Mouse (Mus musculus) frontal cortex, adult (tissue): ENCODE measurements around the gene Bard1.

Experiments
- ATAC-seq: cut with Nextera tagmentation; 2 replicates; pipeline ENCODE4 v1.9.2; 2017; ENCODE audit warnings: mild to moderate bottlenecking, moderate library complexity, mixed read lengths; ENCODE audit not compliant: low TSS enrichment

Gene Bard1

DNA sequence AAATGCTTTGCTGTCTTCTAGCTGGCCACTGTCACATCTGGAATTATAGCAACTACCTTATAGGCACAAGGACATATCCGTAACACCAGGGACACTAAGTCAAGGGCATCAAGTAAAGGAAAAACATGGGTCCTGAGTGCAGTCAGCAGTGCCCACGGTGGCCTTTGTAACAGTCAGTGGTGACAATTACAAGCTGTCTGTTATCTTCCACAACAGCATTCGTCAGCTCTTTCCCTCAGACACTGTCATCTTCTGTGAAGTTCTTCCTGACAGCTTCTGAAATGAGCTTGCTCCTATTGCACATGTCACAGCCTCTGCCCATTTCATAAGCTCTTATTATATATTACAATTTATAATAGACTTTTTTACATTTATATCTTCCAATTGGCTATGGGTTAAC lies 50.7 kb downstream of the Bard1 start:
- no peak for ATAC-seq

DNA sequence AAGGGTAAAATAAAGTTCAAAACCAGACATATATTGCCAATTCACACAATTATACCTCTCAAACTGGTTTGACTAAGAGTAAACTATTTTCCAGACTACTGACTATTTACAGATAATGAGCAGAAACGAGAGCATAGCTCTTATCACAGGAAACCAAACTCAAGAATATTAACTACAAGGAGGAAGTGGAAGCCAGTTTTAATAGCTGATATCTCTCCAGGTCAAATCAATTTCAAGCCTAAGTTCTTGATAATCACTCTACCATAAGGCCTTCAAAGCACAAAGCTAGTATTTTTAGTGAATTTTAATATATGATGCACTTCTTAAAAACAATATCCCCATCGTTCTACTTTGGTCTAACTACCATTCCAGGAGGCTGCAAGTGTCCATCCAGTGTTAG lies 57.8 kb downstream of the Bard1 start:
- no peak for ATAC-seq

DNA sequence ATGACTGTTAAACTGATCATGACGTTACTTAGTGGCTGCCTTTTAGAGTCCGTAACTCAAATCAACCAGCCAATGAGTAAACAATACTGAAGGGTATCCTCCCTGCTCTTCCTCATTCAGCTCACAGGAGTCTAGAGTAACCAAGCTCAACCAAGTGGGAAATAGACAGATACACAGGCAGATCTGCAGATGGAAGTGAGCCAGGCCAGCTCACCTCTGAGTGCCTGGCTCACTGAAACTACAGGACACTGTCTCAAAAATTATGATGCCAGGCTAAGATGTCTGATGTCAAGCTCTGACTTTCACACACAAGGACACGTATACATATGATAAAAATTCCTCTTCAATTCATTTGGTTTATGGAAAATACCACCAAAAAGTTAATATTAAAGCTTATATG lies 59.0 kb downstream of the Bard1 start:
- no peak for ATAC-seq

DNA sequence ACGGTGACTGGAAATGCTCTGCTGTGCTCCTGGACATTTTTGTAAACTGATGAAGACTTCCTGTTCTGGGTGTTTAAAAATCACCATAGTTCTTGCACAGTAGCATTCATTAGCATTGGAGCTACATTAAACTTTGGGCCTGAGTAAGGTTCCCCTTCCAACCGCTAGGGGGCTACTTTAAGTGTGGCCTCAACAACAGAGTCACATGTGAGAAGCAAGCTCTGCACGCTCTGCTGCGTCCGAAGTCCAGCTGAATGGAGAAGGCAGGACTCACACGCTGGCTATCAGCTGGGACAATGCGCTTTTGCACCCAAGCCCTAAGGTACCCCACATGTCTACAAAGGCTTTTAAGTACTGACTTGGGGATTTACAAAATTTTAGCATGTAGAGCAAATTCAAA lies 65.9 kb downstream of the Bard1 start:
- ATAC-seq: no peak

DNA sequence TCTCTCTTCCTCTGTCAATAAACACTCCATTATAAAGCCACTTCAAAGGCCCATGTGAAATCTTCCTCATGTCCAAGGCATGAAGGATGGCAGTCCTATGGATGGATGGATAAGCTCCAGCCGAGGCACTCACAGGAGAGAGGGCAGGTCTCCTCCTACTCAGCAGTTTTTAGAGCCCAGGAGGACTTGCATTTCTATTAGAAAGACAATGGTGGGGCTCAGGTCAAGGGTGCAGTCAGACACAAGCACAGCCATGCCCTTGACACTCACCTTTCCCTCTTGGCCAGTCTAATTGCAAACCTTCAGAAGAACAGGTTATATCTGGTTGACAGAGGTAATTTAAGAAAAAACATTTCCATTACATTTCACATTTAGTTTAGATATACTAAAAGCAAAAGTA lies 67.4 kb downstream of the Bard1 start:
- no peak for ATAC-seq

DNA sequence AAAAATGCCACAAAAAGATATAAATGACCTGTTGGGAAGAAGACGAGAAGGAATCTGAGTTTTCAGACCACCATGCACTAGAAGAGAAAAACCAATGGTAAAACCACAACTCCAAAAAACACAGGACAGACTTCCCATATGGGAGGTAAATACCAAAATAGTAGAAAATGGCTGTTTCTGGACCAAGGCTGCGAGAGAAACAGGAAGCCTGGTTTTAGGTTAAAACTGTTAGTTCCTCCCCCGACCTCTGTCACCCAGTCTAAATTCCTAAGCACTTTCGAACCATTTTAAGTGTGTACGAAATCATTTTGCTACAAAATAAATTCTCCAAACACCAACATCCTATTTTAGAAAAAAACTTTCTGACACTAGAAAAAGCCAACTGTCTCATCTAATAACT lies 80.2 kb downstream of the Bard1 start:
- no peak for ATAC-seq

DNA sequence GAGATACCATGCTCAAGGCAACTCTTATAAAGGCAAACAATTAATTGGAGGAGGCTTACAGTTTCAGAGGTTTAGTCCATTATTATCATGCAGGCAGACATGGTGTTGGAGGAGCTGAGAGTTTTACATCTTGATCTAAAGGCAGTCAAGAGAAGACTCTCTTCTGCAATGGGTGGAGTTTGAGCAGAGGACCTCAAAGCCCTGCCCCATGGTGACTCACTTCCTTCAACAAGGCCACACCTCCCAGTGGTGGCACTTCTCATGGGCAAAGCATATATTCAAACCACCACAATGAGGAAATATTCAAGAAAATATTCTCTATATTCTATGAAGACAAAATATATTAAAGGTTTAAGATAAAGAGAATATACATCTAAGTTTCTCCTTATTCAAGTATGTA lies 88.6 kb downstream of the Bard1 start:
- ATAC-seq: no peak

DNA sequence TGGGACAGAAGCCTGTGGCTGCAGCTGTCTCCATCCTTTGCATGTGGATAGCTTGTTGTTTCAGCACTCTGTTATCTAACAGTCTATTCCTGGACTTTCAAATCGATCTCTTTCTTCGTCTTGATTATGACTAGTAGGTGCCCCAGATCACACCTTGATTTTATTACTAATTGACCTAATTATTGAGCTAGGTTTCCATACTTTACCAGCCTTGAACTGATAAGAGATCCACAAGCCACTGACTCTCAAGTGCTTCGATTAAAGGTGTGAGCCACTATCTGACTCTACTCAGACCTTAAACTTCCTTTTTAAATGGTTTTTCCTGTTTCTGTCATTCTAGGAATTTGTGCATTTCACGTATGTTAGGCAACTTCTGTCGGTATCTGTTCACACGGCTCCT lies 96.9 kb downstream of the Bard1 start:
- no peak for ATAC-seq

DNA sequence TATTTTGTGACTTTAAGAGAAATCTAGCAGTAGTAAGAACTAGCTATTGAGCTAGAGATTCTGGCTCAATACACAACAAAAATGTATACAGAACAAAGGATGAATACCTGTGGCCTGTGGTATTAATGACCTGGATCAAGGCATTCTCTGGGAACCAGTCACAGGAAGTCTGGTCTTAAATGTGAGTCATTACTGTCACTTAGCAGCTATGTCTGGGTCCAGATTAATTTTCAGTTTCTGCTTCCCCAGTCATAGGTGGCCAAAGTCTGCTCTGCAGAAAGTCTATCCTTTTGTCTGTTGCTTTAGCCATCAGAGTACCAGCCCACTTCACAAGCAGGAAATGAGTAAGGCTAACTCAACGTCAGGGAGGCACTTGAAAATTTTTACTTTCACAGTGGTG lies 98.8 kb downstream of the Bard1 start:
- ATAC-seq: no peak

DNA sequence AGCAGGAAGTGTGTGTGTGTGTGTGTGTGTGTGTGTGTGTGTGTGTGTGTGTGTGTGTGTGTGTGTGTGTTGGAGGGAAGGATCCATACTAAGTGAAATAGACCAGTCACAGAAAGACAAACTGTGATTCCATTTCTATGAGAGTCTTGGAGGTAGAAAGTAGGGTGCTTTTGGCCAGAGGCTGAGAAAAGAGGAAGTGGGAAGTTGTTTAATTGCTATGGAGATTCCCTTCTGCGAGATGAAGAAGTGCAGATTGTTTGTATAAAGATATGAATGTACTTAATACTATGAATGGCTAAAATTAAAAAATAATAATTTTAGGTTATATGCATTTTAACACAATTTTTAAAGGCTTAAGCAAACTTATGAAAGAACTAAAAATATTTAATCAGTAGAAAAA lies 99.2 kb downstream of the Bard1 start:
- ATAC-seq: no peak

DNA sequence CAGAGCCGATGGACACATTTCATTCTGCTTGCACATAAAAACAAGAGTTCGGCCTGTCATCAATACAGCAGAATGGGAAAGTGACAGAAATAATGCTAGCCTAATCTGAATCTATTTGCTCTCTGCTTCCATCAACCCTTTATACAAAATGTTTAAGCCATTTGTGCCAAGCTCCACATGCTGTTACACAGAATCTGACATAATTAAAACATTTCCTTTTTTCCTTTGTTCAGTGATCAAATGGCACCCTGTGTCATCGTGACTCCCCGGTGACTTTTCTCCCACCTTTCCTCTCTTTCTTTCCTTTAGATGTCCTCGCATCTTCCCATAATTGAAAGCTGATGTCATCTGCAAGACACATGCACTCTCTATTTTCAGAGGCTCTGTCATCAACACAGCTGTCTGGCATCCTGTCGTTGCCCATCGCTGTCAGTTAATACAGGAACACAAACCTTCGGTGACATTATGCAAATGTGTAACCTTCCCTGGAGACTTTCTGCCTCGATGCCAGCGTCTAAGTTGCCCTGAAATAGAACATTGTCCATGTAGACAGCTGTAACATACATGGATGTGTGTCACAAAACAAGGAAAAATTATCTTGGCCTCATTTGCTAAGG lies 105.5 kb downstream of the Bard1 start:
- ATAC-seq: peak; percentile 27; the same call in 1 of the 2 replicates

DNA sequence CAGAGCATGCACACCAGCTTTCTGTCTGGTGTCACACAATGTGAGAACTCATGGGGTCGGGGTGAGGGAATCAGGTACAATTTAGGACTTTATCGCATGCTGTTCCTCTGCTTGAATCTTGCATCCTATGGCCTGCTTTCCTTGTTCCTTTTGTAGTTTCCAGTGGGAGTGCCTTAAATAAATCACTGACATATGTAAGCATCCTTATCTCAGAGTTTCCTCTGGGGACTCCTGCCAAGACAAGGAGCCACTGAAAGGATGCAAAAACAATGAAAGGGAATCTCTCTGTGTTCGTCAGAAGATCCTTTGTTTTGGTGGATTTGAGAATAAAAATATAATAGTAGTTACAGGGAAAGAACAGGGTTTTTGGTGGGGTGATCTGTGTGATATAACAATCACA lies 106.2 kb downstream of the Bard1 start:
- ATAC-seq: peak; percentile 65
